Mouse (Mus musculus): ENCODE results near the gene Atf5. TPM values are rescaled to one million over a fixed set of nuclear protein-coding genes. Genes with fewer than 3 reads are reported as not detected.

Atf5 gene
- polyA plus RNA-seq, 1 experiment from 2014 or later, result 2.5 TPM

- Histone ChIP-seq H3K9ac (no peak overlapping the region), H3K4me1 (replicated peaks; ENCODE audit: control insufficient read depth, insufficient read depth, low read length) (no peaks in the 10 kb centered on the region), H3K9me3 (ENCODE audit: control insufficient read depth, low read length) (no peaks in the 10 kb centered on the region), H3K36me3 (replicated peaks; ENCODE audit: control insufficient read depth, insufficient read depth) (peaks cover 70% of the 10 kb centered on the region), H3K4me2 (replicated peaks) (no peak overlapping the region), H3K27me3 (ENCODE audit: control insufficient read depth, insufficient read depth, low read length) (no peaks in the 10 kb centered on the region), H3K4me3 (replicated peaks; ENCODE audit: low read length) (no peak overlapping the region), H3K27ac (no peak overlapping the region)
- WGBS, result 92% methylated on average over 5 of the region's 5 CpGs
- DNase-seq (ENCODE audit: low spot score) (no peak), ATAC-seq (ENCODE audit: low FRiP score) (no peak)
These were observed 48.3 kb downstream of the Atf5 start for GRCm38 (mm10) chr7:44768129-44768528.

MicroRNAs within 50 kb of the gene (microRNA counts, 519-probe panel; counts per million panel counts)
- not detected for microRNA mmu-miR-707

Small RNAs within 50 kb of the gene (microRNA-seq; reads per million reads assigned to microRNA genes)
- gene Mir707, result not detected

Other genes starting within 250 kb of the Atf5 start
- gene Napsa, start 244.3 kb downstream of the Atf5 start, polyA plus RNA-seq (2014; fragmentation: Nextera tagmentation; extraction: Ambion mirVana), result 0.81 and 1.0 TPM in 2 replicates
- 7.2 and 8.6 TPM in 2 replicates for gene Kcnc3, start 226.0 kb downstream of the Atf5 start, polyA plus RNA-seq (2014; fragmentation: Nextera tagmentation; extraction: Ambion mirVana)
- gene Myh14, start 145.8 kb downstream of the Atf5 start, polyA plus RNA-seq (2014; fragmentation: Nextera tagmentation; extraction: Ambion mirVana), result 4.2 and 5.0 TPM in 2 replicates
- not detected in 2 replicates for gene Izumo2, start 107.9 kb downstream of the Atf5 start, polyA plus RNA-seq (2014; fragmentation: Nextera tagmentation; extraction: Ambion mirVana)
- 24.5 and 28.8 TPM in 2 replicates for gene Vrk3, start 68.2 kb downstream of the Atf5 start, polyA plus RNA-seq (2014; fragmentation: Nextera tagmentation; extraction: Ambion mirVana)
- 1.4 and 1.5 TPM in 2 replicates for gene Zfp473, start 65.6 kb downstream of the Atf5 start, polyA plus RNA-seq (2014; fragmentation: Nextera tagmentation; extraction: Ambion mirVana)
- 25.4 and 30.0 TPM in 2 replicates for gene Nup62, start 570 bp downstream of the Atf5 start, polyA plus RNA-seq (2014; fragmentation: Nextera tagmentation; extraction: Ambion mirVana)
- 1.3 TPM in 2 replicates for gene Il4i1, start 271 bp downstream of the Atf5 start, polyA plus RNA-seq (2014; fragmentation: Nextera tagmentation; extraction: Ambion mirVana)
- gene Akt1s1, start 32.3 kb upstream of the Atf5 start, polyA plus RNA-seq (2014; fragmentation: Nextera tagmentation; extraction: Ambion mirVana), result 57.6 and 59.1 TPM in 2 replicates
- gene Tbc1d17, start 32.4 kb upstream of the Atf5 start, polyA plus RNA-seq (2014; fragmentation: Nextera tagmentation; extraction: Ambion mirVana), result 98.5 and 104 TPM in 2 replicates
- 23.4 and 26.5 TPM in 2 replicates for gene Pnkp, start 40.5 kb upstream of the Atf5 start, polyA plus RNA-seq (2014; fragmentation: Nextera tagmentation; extraction: Ambion mirVana)
- gene Ptov1, start 53.1 kb upstream of the Atf5 start, polyA plus RNA-seq (2014; fragmentation: Nextera tagmentation; extraction: Ambion mirVana), result 430 and 454 TPM in 2 replicates
- 87.5 and 90.6 TPM in 2 replicates for gene Med25, start 76.1 kb upstream of the Atf5 start, polyA plus RNA-seq (2014; fragmentation: Nextera tagmentation; extraction: Ambion mirVana)
- gene Fuz, start 79.4 kb upstream of the Atf5 start, polyA plus RNA-seq (2014; fragmentation: Nextera tagmentation; extraction: Ambion mirVana), result 15.9 and 16.0 TPM in 2 replicates
- gene Ap2a1, start 112.8 kb upstream of the Atf5 start, polyA plus RNA-seq (2014; fragmentation: Nextera tagmentation; extraction: Ambion mirVana), result 123 and 135 TPM in 2 replicates
- gene Tsks, start 126.5 kb upstream of the Atf5 start, polyA plus RNA-seq (2014; fragmentation: Nextera tagmentation; extraction: Ambion mirVana), result 0.14 and 0.33 TPM in 2 replicates
- 53.3 and 53.8 TPM in 2 replicates for gene Cpt1c, start 158.2 kb upstream of the Atf5 start, polyA plus RNA-seq (2014; fragmentation: Nextera tagmentation; extraction: Ambion mirVana)
- 194 and 210 TPM in 2 replicates for gene Prmt1, start 169.9 kb upstream of the Atf5 start, polyA plus RNA-seq (2014; fragmentation: Nextera tagmentation; extraction: Ambion mirVana)
- 52.1 and 56.9 TPM in 2 replicates for gene Irf3, start 181.0 kb upstream of the Atf5 start, polyA plus RNA-seq (2014; fragmentation: Nextera tagmentation; extraction: Ambion mirVana)
- gene Bcl2l12, start 182.1 kb upstream of the Atf5 start, polyA plus RNA-seq (2014; fragmentation: Nextera tagmentation; extraction: Ambion mirVana), result 9.2 and 12.6 TPM in 2 replicates
- gene Scaf1, start 199.7 kb upstream of the Atf5 start, polyA plus RNA-seq (2014; fragmentation: Nextera tagmentation; extraction: Ambion mirVana), result 59.7 and 61.9 TPM in 2 replicates
- 14.2 and 15.2 TPM in 2 replicates for gene Rras, start 201.3 kb upstream of the Atf5 start, polyA plus RNA-seq (2014; fragmentation: Nextera tagmentation; extraction: Ambion mirVana)
- gene Prr12, start 236.2 kb upstream of the Atf5 start, polyA plus RNA-seq (2014; fragmentation: Nextera tagmentation; extraction: Ambion mirVana), result 16.5 and 16.8 TPM in 2 replicates
- gene Nosip, start 245.8 kb upstream of the Atf5 start, polyA plus RNA-seq (2014; fragmentation: Nextera tagmentation; extraction: Ambion mirVana), result 57.9 and 62.1 TPM in 2 replicates
- 12.8 and 13.9 TPM in 2 replicates for gene Prrg2, start 246.0 kb upstream of the Atf5 start, polyA plus RNA-seq (2014; fragmentation: Nextera tagmentation; extraction: Ambion mirVana)